Mouse (Mus musculus) embryonic facial prominence, embryonic 15.5 days (tissue): ENCODE data around the gene Ppp4c. TPM values are rescaled to one million over a fixed set of nuclear protein-coding genes. Genes with fewer than 3 reads are reported as not detected.

Source experiments
- ATAC-seq: fragments of 200-750 bp; cut with Nextera tagmentation; 2 replicates; pipeline ENCODE4 v1.8.0; 2017; ENCODE audit warnings: low read depth, moderate TSS enrichment; ENCODE audit not compliant: insufficient number of reproducible peaks, low FRiP score, low TSS enrichment
- H3K27ac ChIP-seq: fragments of 300-500 bp; sonication (generic); replicated peaks from 2 replicates; pipeline ENCODE4 v1.5.1; 2015; ENCODE audit warnings: mild to moderate bottlenecking, inconsistent platforms
- H3K27me3 ChIP-seq: fragments of 300-500 bp; sonication (generic); 2 replicates; pipeline ENCODE4 v1.6.1; 2015; ENCODE audit warnings: inconsistent platforms
- H3K36me3 ChIP-seq: fragments of 300-500 bp; sonication (generic); 2 replicates; pipeline ENCODE4 v1.6.1; 2015; ENCODE audit warnings: mild to moderate bottlenecking, inconsistent platforms
- H3K4me1 ChIP-seq: fragments of 300-500 bp; sonication (generic); 2 replicates; pipeline ENCODE4 v1.6.1; 2015; ENCODE audit warnings: inconsistent platforms
- H3K4me2 ChIP-seq: fragments of 300-500 bp; sonication (generic); replicated peaks from 2 replicates; pipeline ENCODE4 v1.6.1; 2015; ENCODE audit warnings: mild to moderate bottlenecking, inconsistent platforms
- H3K4me3 ChIP-seq: fragments of 300-500 bp; sonication (generic); replicated peaks from 2 replicates; pipeline ENCODE4 v1.5.1; 2015; ENCODE audit warnings: mild to moderate bottlenecking, inconsistent platforms
- H3K9ac ChIP-seq: fragments of 300-500 bp; sonication (generic); 2 replicates; pipeline ENCODE4 v1.6.1; 2015; ENCODE audit warnings: inconsistent platforms
- H3K9me3 ChIP-seq: fragments of 300-500 bp; sonication (generic); replicated peaks from 2 replicates; pipeline ENCODE4 v1.6.1; 2016; ENCODE audit warnings: inconsistent platforms
- WGBS: fragments of 180-500 bp; shearing (Covaris S2); methylation state at CpG from one replicate; pipeline ENCODE4 v1.1.7; 2015; 5-methylcytosine and 5-hydroxymethylcytosine counted together
- polyA plus RNA-seq: library from polyadenylated mRNA; unstranded; fragments of >200 nt; fragmentation: Nextera tagmentation; extraction: Ambion mirVana; gene quantifications from 2 replicates; pipeline ENCODE4 v1.2.1, GENCODE M21; 2015

Gene Ppp4c
- polyA plus RNA-seq, 1 experiment from 2014 or later, result 234 TPM

- 26% methylated on average over 6 of the region's 6 CpGs for WGBS
- Histone ChIP-seq H3K9me3 (no peaks in the 10 kb centered on the region), H3K27me3 (no peaks in the 10 kb centered on the region), H3K27ac (no peak overlapping the region), H3K4me1 (peaks cover 6% of the 10 kb centered on the region), H3K9ac (no peak overlapping the region), H3K36me3 (no peaks in the 10 kb centered on the region), H3K4me3 (no peak overlapping the region), H3K4me2 (no peak overlapping the region)
- no peak for ATAC-seq
Measured at GRCm38 (mm10) chr7:126746798-126747197, 45.5 kb downstream of the Ppp4c start.

GRCm38 (mm10) chr7:126746066-126746465, 46.2 kb downstream of the Ppp4c start:
- H3K4me2 ChIP-seq, result no peak overlapping the region
- H3K4me1 ChIP-seq, result peaks cover 8% of the 10 kb centered on the region
- no peaks in the 10 kb centered on the region for H3K27me3 ChIP-seq
- no peaks in the 10 kb centered on the region for H3K9me3 ChIP-seq
- 87% methylated on average over 12 of the region's 12 CpGs for WGBS
- ATAC-seq, result no peak
- no peak overlapping the region for H3K9ac ChIP-seq
- H3K36me3 ChIP-seq, result no peaks in the 10 kb centered on the region
- no peak overlapping the region for H3K27ac ChIP-seq
- H3K4me3 ChIP-seq, result no peak overlapping the region

GRCm38 (mm10) chr7:126741964-126742482, 50.3 kb downstream of the Ppp4c start:
- Histone ChIP-seq H3K27me3 (no peaks in the 10 kb centered on the region), H3K4me1 (peaks cover 3% of the 10 kb centered on the region; the same call in 1 of the 2 replicates), H3K27ac (no peak overlapping the region), H3K36me3 (no peaks in the 10 kb centered on the region), H3K4me2 (no peak overlapping the region), H3K9me3 (no peaks in the 10 kb centered on the region), H3K9ac (no peak overlapping the region), H3K4me3 (no peak overlapping the region)
- no peak for ATAC-seq
- WGBS, result 89% methylated on average over 13 of the region's 13 CpGs

- no peak overlapping the region for H3K9ac ChIP-seq
- no peaks in the 10 kb centered on the region for H3K9me3 ChIP-seq
- H3K4me1 ChIP-seq, result peaks cover 3% of the 10 kb centered on the region; the same call in 1 of the 2 replicates
- no peaks in the 10 kb centered on the region for H3K36me3 ChIP-seq
- no peak for ATAC-seq
- no peaks in the 10 kb centered on the region for H3K27me3 ChIP-seq
- 83% methylated on average over 5 of the region's 5 CpGs for WGBS
- no peak overlapping the region for H3K27ac ChIP-seq
- H3K4me2 ChIP-seq, result no peak overlapping the region
- H3K4me3 ChIP-seq, result no peak overlapping the region
Measured at GRCm38 (mm10) chr7:126741452-126741851, 50.8 kb downstream of the Ppp4c start.

GRCm38 (mm10) chr7:126740977-126741376, 51.3 kb downstream of the Ppp4c start:
- Histone ChIP-seq H3K9me3 (no peaks in the 10 kb centered on the region), H3K4me3 (no peak overlapping the region), H3K4me1 (0 out of 2 replicates have a peak, but pooled peaks cover 3% of the 10 kb centered on the region), H3K27ac (no peak overlapping the region), H3K4me2 (no peak overlapping the region), H3K27me3 (no peaks in the 10 kb centered on the region), H3K36me3 (no peaks in the 10 kb centered on the region), H3K9ac (no peak overlapping the region)
- ATAC-seq, result no peak
- 53% methylated on average over 5 of the region's 5 CpGs for WGBS

- Histone ChIP-seq H3K36me3 (no peaks in the 10 kb centered on the region), H3K4me1 (0 out of 2 replicates have a peak, but pooled peaks cover 3% of the 10 kb centered on the region)
- 79% methylated on average over 13 of the region's 13 CpGs for WGBS
Measured at GRCm38 (mm10) chr7:126740132-126740735, 52.1 kb downstream of the Ppp4c start.

GRCm38 (mm10) chr7:126739551-126739950, 52.7 kb downstream of the Ppp4c start:
- no peak overlapping the region for H3K9ac ChIP-seq
- 0 out of 2 replicates have a peak, but pooled peaks cover 3% of the 10 kb centered on the region for H3K4me1 ChIP-seq
- WGBS, result 86% methylated on average over 17 of the region's 17 CpGs
- no peaks in the 10 kb centered on the region for H3K9me3 ChIP-seq
- no peaks in the 10 kb centered on the region for H3K27me3 ChIP-seq
- ATAC-seq, result no peak
- H3K4me2 ChIP-seq, result no peak overlapping the region
- H3K36me3 ChIP-seq, result no peaks in the 10 kb centered on the region
- H3K27ac ChIP-seq, result no peak overlapping the region
- H3K4me3 ChIP-seq, result no peak overlapping the region

More at GRCm38 (mm10) chr7:126740132-126740735, 52.1 kb downstream of the Ppp4c start:
- no peak for ATAC-seq
- H3K9ac ChIP-seq, result no peak overlapping the region
- no peak overlapping the region for H3K27ac ChIP-seq
- no peaks in the 10 kb centered on the region for H3K9me3 ChIP-seq
- H3K4me3 ChIP-seq, result no peak overlapping the region
- no peaks in the 10 kb centered on the region for H3K27me3 ChIP-seq
- no peak overlapping the region for H3K4me2 ChIP-seq

- no peak overlapping the region for H3K9ac ChIP-seq
- 72% methylated on average over 8 of the region's 8 CpGs for WGBS
- no peaks in the 10 kb centered on the region for H3K36me3 ChIP-seq
- H3K27ac ChIP-seq, result no peak overlapping the region
- H3K4me3 ChIP-seq, result no peak overlapping the region
- no peaks in the 10 kb centered on the region for H3K9me3 ChIP-seq
- 0 out of 2 replicates have a peak, but pooled peaks cover 1% of the 10 kb centered on the region for H3K4me1 ChIP-seq
- no peaks in the 10 kb centered on the region for H3K27me3 ChIP-seq
- ATAC-seq, result no peak
- no peak overlapping the region for H3K4me2 ChIP-seq
Measured at GRCm38 (mm10) chr7:126736122-126736521, 56.2 kb downstream of the Ppp4c start.

Other genes with a start within 250 kb of the Ppp4c start
- 176 and 188 TPM in 2 replicates for gene Eif3c, start 226.1 kb downstream of the Ppp4c start, polyA plus RNA-seq
- gene Apobr, start 207.6 kb downstream of the Ppp4c start, polyA plus RNA-seq, result 1.4 and 1.5 TPM in 2 replicates
- gene Cln3, start 206.7 kb downstream of the Ppp4c start, polyA plus RNA-seq, result 33.7 and 38.4 TPM in 2 replicates
- gene Il27, start 197.6 kb downstream of the Ppp4c start, polyA plus RNA-seq, result not detected in 2 replicates
- 38.5 and 40.4 TPM in 2 replicates for gene Nupr1, start 161.6 kb downstream of the Ppp4c start, polyA plus RNA-seq
- 43.4 and 49.5 TPM in 2 replicates for gene Sgf29, start 143.2 kb downstream of the Ppp4c start, polyA plus RNA-seq
- 10.0 and 12.2 TPM in 2 replicates for gene Sult1a1, start 116.1 kb downstream of the Ppp4c start, polyA plus RNA-seq
- gene Bola2, start 97.1 kb downstream of the Ppp4c start, polyA plus RNA-seq, result 121 TPM in 2 replicates
- gene Slx1b, start 96.7 kb downstream of the Ppp4c start, polyA plus RNA-seq, result 9.8 and 12.5 TPM in 2 replicates
- gene Coro1a, start 84.7 kb downstream of the Ppp4c start, polyA plus RNA-seq, result 43.8 and 44.7 TPM in 2 replicates
- 74.0 and 78.5 TPM in 2 replicates for gene Mapk3, start 32.9 kb downstream of the Ppp4c start, polyA plus RNA-seq
- 11.1 and 12.4 TPM in 2 replicates for gene Gdpd3, start 26.2 kb downstream of the Ppp4c start, polyA plus RNA-seq
- gene Ypel3, start 15.5 kb downstream of the Ppp4c start, polyA plus RNA-seq, result 145 and 148 TPM in 2 replicates
- 0.71 and 0.81 TPM in 2 replicates for gene Tbx6, start 11.0 kb downstream of the Ppp4c start, polyA plus RNA-seq
- 0.53 and 0.71 TPM in 2 replicates for gene Fam57b, start 5.2 kb upstream of the Ppp4c start, polyA plus RNA-seq
- not detected in 2 replicates for gene 4930451I11Rik, start 39.1 kb upstream of the Ppp4c start, polyA plus RNA-seq
- gene Doc2a, start 54.9 kb upstream of the Ppp4c start, polyA plus RNA-seq, result 0.85 and 1.6 TPM in 2 replicates
- gene Hirip3, start 69.5 kb upstream of the Ppp4c start, polyA plus RNA-seq, result 26.8 and 33.3 TPM in 2 replicates
- 84.4 and 92.0 TPM in 2 replicates for gene Ino80e, start 69.9 kb upstream of the Ppp4c start, polyA plus RNA-seq
- gene Taok2, start 92.2 kb upstream of the Ppp4c start, polyA plus RNA-seq, result 50.4 and 50.6 TPM in 2 replicates
- 34.7 and 37.0 TPM in 2 replicates for gene Tmem219, start 130.4 kb upstream of the Ppp4c start, polyA plus RNA-seq
- 19.1 and 20.2 TPM in 2 replicates for gene Kctd13, start 136.4 kb upstream of the Ppp4c start, polyA plus RNA-seq
- gene Asphd1, start 157.1 kb upstream of the Ppp4c start, polyA plus RNA-seq, result 0.15 and 0.37 TPM in 2 replicates
- gene Sez6l2, start 158.1 kb upstream of the Ppp4c start, polyA plus RNA-seq, result 0.63 and 0.88 TPM in 2 replicates
- 106 TPM in 2 replicates for gene Cdipt, start 183.4 kb upstream of the Ppp4c start, polyA plus RNA-seq
- gene Cdiptos, start 183.6 kb upstream of the Ppp4c start, polyA plus RNA-seq, result 3.2 TPM in 2 replicates
- gene Mvp, start 222.1 kb upstream of the Ppp4c start, polyA plus RNA-seq, result 12.0 and 12.5 TPM in 2 replicates
- 0.33 and 0.43 TPM in 2 replicates for gene Pagr1b, start 224.0 kb upstream of the Ppp4c start, polyA plus RNA-seq
- 40.9 and 73.0 TPM in 2 replicates for gene Pagr1a, start 224.9 kb upstream of the Ppp4c start, polyA plus RNA-seq
- gene Gm42742, start 228.6 kb upstream of the Ppp4c start, polyA plus RNA-seq, result 55.0 and 78.2 TPM in 2 replicates
- gene Prrt2, start 228.7 kb upstream of the Ppp4c start, polyA plus RNA-seq, result 18.9 and 21.9 TPM in 2 replicates
- gene Maz, start 234.5 kb upstream of the Ppp4c start, polyA plus RNA-seq, result 75.2 and 79.8 TPM in 2 replicates
- 87.5 and 90.6 TPM in 2 replicates for gene Kif22, start 250.0 kb upstream of the Ppp4c start, polyA plus RNA-seq